In genomic region chr14:102782227-102782626, GRCm38 (mm10) we compare ENCODE assay signal across 28 mouse cellular contexts.
"Had no signal": no experiment of that assay in that cellular context is flagged by ENCODE, and none has a peak within 500 bp of the region (broad histone marks: within the 10 kb centered on the region; RNA-seq: fewer than 3 reads in every experiment).

No protein-coding gene starts in this region.

- H3K27ac ChIP-seq: gastrocnemius, adult 2 months; heart, adult 2 months; heart, embryonic 13.5 days; heart, embryonic 15.5 days; hindbrain, embryonic 13.5 days; hindbrain, embryonic 15.5 days; hindbrain, postnatal 0 days; kidney, embryonic 15.5 days; kidney, postnatal 0 days; limb, embryonic 13.5 days; limb, embryonic 15.5 days; liver, embryonic 12.5 days; liver, embryonic 14.5 days had no signal

- H3K9me3 ChIP-seq: heart, embryonic 13.5 days; heart, embryonic 15.5 days; hindbrain, embryonic 13.5 days; hindbrain, embryonic 15.5 days; kidney, embryonic 15.5 days; limb, embryonic 13.5 days; limb, embryonic 15.5 days; liver, embryonic 12.5 days had no signal

- H3K9ac ChIP-seq: heart, embryonic 13.5 days; heart, embryonic 15.5 days; hindbrain, embryonic 13.5 days; hindbrain, embryonic 15.5 days; kidney, embryonic 15.5 days; limb, embryonic 13.5 days; limb, embryonic 15.5 days; liver, embryonic 12.5 days; liver, embryonic 14.5 days had no signal

- H3K4me3 ChIP-seq: gastrocnemius, adult 2 months; heart, adult 2 months; heart, embryonic 13.5 days; heart, embryonic 15.5 days; hindbrain, embryonic 13.5 days; hindbrain, embryonic 15.5 days; kidney, embryonic 15.5 days; limb, embryonic 13.5 days; limb, embryonic 15.5 days; liver, embryonic 12.5 days had no signal

- H3K4me1 ChIP-seq: heart, embryonic 13.5 days; heart, embryonic 15.5 days; hindbrain, embryonic 13.5 days; hindbrain, embryonic 15.5 days; kidney, embryonic 15.5 days; limb, embryonic 13.5 days; limb, embryonic 15.5 days; liver, embryonic 12.5 days had no signal

- H3K27me3 ChIP-seq: heart, embryonic 13.5 days; heart, embryonic 15.5 days; hindbrain, embryonic 13.5 days; hindbrain, embryonic 15.5 days; kidney, embryonic 15.5 days; limb, embryonic 13.5 days; limb, embryonic 15.5 days; liver, embryonic 12.5 days had no signal

- DNase-seq: gastrocnemius, adult 2 months; gastrocnemius, postnatal 10 days; gastrocnemius, postnatal 25 days; heart, adult 11 months; heart, adult 2 months; heart, postnatal 14 days; heart, postnatal 36 days; kidney, adult 11 months; kidney, adult 2 months; kidney, adult 9 months; kidney, postnatal 14 days; kidney, postnatal 36 days; layer of hippocampus, adult 9-11 months; layer of hippocampus, postnatal 36 days; left cerebral cortex, postnatal 4 days had no signal

- H3K4me2 ChIP-seq: heart, embryonic 11.5 days; heart, embryonic 13.5 days; heart, embryonic 15.5 days; hindbrain, embryonic 13.5 days; hindbrain, embryonic 15.5 days; kidney, embryonic 15.5 days; limb, embryonic 13.5 days; limb, embryonic 15.5 days; liver, embryonic 12.5 days had no signal

- ATAC-seq: hindbrain, postnatal 0 days; intestine, embryonic 16.5 days; liver, embryonic 12.5 days had no signal

- H3K36me3 ChIP-seq: heart, embryonic 13.5 days; heart, embryonic 15.5 days; hindbrain, embryonic 13.5 days; hindbrain, embryonic 15.5 days; kidney, embryonic 15.5 days; limb, embryonic 13.5 days; limb, embryonic 15.5 days; liver, embryonic 12.5 days had no signal
